Mouse (Mus musculus) heart, postnatal 36 days (tissue): ENCODE results near the gene Abi3bp. TPM values are rescaled to one million over a fixed set of nuclear protein-coding genes. Genes with fewer than 3 reads are reported as not detected.

Source experiments
- total RNA-seq, 2 experiments: library from RNA; stranded (reverse); gene quantifications; 2 replicates each; pipeline ENCODE4 v1.2.3; 2021

Gene Abi3bp
- total RNA-seq, 2 experiments from 2014 or later: 7.5 to 7.7 TPM

Other genes with a start within 250 kb of the Abi3bp start
- gene Tfg, start 239.6 kb downstream of the Abi3bp start, total RNA-seq: 10 to 100 TPM; 46.7 to 48.7 TPM